Mouse (Mus musculus) liver, postnatal 0 days (tissue): ENCODE results near the gene Slc1a2.

Experiments
- CTCF ChIP-seq: sonication (generic); IDR thresholded peaks from 2 replicates; pipeline ENCODE4 v1.5.1; 2016; ENCODE audit warnings: antibody characterized with exemption, low read depth
- EP300 ChIP-seq: IDR thresholded peaks from 2 replicates; pipeline ENCODE4 v1.6.1; 2016; ENCODE audit warnings: antibody characterized with exemption, low read depth, mild to moderate bottlenecking

- no peak for TF ChIP-seq CTCF
- no peak for TF ChIP-seq EP300
These were observed 101.0 kb downstream of the Slc1a2 start for GRCm38 (mm10) chr2:102759479-102759878.
